Mouse (Mus musculus): ENCODE data around the gene Emid1.

The Emid1 gene

GRCm38 (mm10) chr11:5151680-5152337 is at the start of gene Emid1:
Gene Emid1 (minus strand): TSS chr11:5152257.
- in situ Hi-C loops (cut with MboI), result no loop called here

DNA sequence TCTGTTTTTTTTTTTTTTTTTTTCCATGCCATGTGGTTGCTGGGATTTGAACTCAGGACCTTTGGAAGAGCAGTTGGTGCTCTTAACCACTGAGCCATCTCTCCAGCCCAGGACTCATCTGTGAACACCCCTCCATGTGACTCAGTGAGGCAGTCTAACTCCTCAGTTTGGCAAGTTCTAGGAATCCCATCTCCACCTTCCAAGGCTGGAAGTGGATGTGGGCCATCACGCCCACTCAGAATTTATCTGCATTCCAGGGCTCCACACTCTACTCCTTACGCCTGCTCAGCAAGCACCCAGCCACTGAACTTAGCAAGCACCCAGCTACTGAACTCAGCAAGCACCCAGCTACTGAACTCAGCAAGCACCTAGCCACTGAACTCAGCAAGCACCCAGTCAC is 47.8 kb upstream of the Emid1 start:
- in situ Hi-C loops (cut with MboI), result no loop called here

DNA sequence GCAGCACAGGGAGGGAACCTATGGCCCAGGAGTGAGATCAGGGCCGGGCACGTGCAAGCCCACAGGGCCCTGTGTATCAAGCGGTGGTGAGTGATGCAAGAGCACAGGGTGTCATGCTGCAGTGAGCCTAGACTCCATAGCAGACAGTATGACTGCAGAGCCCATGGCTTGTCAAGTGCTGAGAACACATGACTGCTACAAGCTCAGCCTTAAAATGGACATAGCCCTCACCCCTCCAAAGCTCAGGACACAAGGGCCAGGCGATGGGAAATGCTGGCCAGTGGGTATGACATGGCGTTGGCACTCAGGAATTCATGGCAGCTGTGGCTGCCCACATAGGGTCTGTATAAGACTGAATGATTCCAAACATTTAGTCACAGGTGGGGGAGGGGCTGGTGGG is 45.0 kb upstream of the Emid1 start:
- in situ Hi-C loops (cut with MboI), result no loop called here

DNA sequence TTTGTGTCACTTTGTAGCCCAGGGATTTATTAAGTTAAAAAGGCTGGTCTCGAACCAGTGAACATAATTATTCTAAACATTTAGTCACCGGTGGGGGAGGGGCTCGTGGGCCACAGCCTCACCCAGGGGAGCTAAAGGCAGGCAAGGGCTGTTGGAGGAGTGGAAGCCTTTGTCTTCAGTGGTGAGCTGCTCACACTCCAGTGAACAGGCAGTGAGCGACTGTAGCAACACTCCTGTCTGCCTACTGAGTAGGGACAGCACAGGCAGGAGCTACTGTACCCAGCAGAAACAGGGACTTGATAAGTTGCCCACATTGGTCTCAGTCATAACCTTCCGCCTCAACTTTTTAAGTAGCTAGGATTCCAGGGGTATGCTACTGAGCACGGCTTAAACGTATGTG is 44.5 kb upstream of the Emid1 start:
- in situ Hi-C loops (cut with MboI), result no loop called here

DNA sequence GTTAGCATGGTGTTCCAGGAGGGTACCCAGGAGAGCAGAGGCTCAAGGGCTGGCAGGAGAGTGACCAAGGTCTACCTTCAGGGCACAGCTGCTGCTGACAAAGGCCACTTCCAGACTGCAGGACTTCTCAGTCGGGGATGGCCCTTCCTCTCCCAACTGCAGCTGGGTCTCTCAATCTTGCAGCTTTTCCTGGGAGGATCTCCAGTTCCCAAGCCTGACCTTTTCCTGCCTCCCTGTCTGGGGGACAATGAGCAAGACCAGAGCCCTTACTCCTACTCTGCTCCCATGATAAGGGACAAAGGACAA is 41.5 kb upstream of the Emid1 start:
- in situ Hi-C loops (cut with MboI), result no loop called here

GRCm38 (mm10) chr11:5192840-5193575 is 41.0 kb upstream of the Emid1 start:
- in situ Hi-C loops (cut with MboI), result no loop called here

DNA sequence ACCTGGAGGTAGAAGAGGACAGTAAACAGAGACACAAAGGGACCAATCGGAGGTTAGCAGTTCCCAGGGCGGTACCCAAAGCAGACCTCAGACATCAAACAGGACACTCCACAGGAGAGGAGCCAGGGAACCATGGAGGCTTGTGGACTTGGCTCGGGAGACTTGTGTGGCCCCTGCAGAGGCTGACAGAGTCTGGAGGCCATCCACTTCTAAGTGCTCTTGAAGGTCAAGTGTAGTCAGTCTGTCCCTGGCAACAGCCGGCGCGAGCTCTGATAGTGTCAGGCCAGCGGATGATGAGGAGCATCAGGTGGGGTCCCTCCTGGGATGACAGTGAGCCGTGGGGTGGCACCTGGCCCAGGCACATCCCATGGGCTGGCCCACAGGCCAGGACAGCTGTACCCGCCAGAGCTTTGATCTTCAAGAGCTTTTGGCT is 40.0 kb upstream of the Emid1 start:
- in situ Hi-C loops (cut with MboI), result no loop called here

GRCm38 (mm10) chr11:5189239-5189933 is 37.3 kb upstream of the Emid1 start:
- in situ Hi-C loops (cut with MboI), result no loop called here

DNA sequence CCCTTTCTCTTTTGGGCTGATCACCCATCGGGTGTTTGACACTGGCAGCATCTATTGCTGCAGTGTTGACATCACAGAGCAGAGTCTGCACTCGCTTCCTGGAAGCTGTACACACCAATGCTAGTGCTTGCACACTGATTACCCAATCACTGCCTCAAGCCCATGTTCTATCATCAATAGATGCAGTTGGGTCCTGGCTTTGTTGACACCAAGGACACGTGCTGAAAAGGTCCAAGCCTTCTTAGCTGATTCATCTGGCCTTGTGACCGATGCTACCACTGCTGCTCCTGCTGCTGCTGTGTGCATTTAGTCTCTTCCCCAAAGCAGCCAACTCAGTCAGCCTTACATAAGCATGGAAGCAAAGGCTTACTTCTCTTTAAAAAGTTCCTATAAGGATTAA is 36.1 kb upstream of the Emid1 start:
- in situ Hi-C loops (cut with MboI), result no loop called here

GRCm38 (mm10) chr11:5184832-5185231 is 32.8 kb upstream of the Emid1 start:
- in situ Hi-C loops (cut with MboI), result no loop called here

DNA sequence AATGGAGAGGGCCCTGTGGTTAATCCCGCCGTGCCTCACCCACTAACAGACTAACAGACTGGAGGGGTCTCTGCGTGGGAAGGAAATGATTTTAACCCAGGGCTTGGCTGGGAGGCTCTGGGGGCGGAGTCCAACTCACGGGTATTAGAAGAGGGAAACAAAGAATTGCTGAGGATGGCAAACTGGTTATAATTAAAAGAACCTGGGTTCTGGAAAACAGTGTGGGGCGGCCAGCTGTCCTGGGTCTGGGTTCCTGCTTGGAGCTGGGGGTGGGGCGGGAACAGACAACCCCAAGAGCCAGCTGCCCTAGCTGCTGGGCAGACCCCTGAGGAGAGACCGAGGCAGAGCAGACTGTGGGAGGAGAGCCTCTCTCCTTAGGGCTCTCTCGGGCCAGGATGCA is 32.2 kb upstream of the Emid1 start:
- in situ Hi-C loops (cut with MboI), result no loop called here

DNA sequence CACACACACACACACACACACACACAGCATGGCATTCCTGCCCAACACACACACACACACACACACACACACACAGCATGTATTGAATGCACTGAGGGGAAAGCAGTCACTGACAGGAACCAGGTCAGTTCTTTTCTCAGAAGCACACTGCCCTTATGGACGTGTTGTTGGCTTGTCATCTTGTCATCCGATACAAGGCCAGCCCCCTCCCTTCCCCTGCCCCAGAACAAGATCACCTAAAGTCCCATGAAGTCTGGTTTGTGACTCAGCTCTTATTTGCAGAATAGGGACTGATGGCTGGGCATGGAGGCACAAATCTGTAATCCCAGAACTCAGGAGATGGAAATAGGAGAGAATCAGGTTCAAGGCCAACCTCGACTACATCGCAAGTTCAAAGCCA is 30.8 kb upstream of the Emid1 start:
- in situ Hi-C loops (cut with MboI), result no loop called here

DNA sequence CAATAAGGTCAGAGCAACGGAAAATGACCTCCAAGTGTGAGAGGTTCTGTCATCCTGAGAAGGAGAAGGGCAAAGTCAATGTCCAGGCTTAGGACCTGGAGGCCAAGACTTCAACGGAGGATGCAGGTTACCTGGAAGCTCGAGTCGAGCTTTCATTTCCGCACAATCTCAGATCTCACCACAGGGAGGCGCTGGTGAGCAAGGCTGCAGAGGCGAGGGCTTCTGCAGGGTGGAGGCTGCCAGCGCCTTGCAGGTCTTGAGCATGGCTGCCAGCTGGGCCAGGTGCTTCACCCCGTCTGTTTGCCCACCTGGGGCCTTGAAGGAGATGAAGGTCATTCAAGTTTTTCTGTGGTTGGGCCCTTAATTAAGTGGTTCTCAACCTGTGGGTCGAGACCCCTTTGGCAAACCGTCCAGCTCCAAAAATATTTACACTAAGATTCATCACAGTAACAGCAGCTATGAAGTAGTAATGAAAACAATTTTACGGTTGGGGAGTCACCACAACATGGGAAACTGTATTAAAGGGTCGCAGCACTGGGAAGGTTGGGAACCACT is 29.9 kb upstream of the Emid1 start:
- in situ Hi-C loops (cut with MboI), result no loop called here

GRCm38 (mm10) chr11:5179391-5179790 is 27.3 kb upstream of the Emid1 start:
- in situ Hi-C loops (cut with MboI), result no loop called here

- in situ Hi-C loops (cut with MboI), result no loop called here
Observed at GRCm38 (mm10) chr11:5177171-5177570, 25.1 kb upstream of the Emid1 start.

DNA sequence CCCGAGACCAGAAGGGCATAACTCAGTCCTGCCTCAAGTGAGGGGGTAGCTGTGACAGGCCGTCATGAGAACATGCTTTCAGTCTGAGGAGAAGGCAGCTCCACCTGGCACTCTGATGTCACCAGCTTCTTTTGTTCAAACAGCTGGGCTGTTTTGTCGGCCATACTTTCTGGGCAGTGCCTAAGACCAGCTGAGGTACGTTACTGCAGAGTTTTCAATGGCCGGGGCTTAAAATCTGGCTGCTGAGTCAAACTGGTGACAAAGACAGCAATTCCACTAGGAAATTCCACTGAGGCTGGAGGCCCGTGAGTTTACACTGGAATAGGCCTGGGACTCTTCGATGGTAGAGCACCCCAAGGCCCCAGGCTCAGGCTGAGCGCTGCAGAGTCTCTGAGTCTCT is 24.6 kb upstream of the Emid1 start:
- in situ Hi-C loops (cut with MboI), result no loop called here

DNA sequence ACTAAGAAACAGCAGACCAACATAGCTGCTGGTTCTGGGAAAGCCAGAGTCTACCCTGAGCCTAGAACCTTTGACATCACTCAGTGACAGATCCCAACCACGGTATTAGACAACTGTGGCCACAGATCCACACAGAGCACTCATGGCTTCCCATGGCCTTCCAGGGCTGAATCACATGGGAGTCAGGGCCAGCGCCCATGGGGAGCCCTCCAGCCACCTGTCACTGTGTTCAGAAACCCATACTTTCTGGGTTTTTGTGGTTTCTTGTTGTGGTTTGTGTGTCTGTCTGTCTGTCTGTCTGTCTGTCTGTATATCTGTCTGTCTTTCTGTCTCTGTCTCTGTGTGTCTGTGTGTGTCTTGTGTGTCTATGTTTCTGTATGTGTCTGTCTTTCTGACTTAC is 23.8 kb upstream of the Emid1 start:
- in situ Hi-C loops (cut with MboI), result no loop called here

DNA sequence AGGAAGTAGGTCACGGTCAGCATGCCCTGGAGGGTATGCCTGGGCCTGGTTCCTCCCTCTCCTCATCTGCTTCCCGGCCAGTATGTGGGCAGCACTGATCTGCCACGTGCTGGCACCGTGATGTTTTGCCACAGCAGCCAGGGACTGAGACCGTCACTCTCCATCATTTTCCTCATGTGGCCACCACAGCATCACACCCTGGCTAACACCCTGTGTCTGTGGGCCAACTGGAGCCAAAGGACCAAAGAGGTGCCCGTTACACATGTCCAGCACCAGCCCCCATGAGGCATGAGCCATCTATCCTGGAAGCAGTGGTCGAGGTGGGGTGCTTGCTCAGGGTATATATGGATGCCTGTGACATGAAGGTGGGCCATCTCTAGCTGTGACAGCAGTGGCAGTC is 23.1 kb upstream of the Emid1 start:
- in situ Hi-C loops (cut with MboI), result no loop called here

- in situ Hi-C loops (cut with MboI), result no loop called here
Observed at GRCm38 (mm10) chr11:5172861-5173260, 20.8 kb upstream of the Emid1 start.

- in situ Hi-C loops (cut with MboI), result no loop called here
Observed at GRCm38 (mm10) chr11:5167311-5167710, 15.3 kb upstream of the Emid1 start.

DNA sequence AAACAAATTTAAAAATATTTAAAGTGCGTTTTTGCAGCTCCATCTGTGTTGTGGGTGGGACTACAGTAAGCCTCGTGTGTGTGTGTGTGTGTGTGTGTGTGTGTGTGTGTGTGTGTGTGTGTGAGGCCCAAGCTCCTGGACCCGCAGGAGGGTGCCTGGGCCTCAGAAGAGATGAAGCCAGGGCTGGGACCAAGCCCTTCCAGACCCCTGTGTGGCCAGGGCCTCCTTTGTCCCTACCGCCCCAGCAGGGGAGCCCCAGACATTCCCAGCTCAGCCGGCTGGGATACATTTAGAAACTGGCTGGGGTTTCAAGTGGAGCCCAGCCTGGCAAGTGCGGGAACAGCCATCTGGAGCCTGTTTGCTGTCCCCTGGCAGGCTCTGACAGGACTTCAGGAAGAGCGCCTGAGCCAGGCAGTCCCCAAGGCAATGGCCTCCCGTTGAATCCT is 13.4 kb upstream of the Emid1 start:
- in situ Hi-C loops (cut with MboI), result no loop called here

DNA sequence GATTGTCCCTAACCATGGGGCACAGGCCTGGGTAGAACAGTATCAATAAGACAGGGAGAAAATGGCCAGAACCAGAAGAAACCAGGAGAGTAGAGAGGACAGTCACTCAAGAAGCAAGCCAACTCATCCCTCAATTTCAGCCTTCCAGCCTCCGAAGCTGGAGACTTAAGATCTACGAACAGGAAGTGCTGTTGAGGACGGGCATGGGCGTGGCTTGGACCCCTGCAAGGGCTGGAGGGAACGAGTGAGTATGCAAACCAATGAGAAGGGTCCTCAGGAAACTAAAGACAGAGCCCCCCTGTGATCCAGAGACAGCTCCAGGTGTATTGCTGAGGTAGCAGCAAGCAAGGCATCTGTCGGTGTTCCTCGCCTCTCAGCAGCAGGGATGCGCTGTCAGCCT is 12.3 kb upstream of the Emid1 start:
- in situ Hi-C loops (cut with MboI), result no loop called here

GRCm38 (mm10) chr11:5163421-5163820 is 11.4 kb upstream of the Emid1 start:
- in situ Hi-C loops (cut with MboI), result no loop called here

All from mature B cell (primary cell).